Mouse (Mus musculus) right cerebral cortex, adult 18-20 months (tissue): ENCODE data around the gene Ifna2.

Source experiments
- DNase-seq: peaks from one replicate; pipeline ENCODE4 v3.0.0; 2022; ENCODE audit warnings: mixed read lengths

The Ifna2 gene

GRCm38 (mm10) chr4:88644359-88644758, 39.4 kb downstream of the Ifna2 start, which contains the start of gene Ifna13:
Gene Ifna13 (minus strand): TSS chr4:88644459.
- no peak for DNase-seq

DNA sequence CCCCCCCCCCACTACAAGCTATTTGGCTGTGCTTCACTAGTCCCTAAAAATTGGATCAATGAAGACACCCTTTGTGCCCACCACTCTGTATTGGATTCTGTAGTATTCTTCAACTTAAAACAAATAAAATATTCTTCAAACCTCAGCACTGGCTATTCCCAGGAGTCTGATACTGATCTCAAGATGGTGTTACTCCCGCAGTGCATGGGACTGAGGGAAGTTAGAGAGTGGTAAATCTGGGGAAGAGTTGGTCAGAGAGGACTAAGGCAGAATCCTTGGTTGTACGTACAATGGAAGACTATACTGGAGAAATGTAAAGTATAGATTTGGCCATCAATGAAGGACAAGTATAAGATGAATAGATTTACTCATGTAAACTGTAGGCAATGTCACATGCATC, 41.2 kb downstream of the Ifna2 start:
- DNase-seq: no peak

- peak; percentile 91 for DNase-seq
Observed at GRCm38 (mm10) chr4:88641077-88641831, 42.5 kb downstream of the Ifna2 start.

GRCm38 (mm10) chr4:88640704-88641076, 43.0 kb downstream of the Ifna2 start:
- no peak for DNase-seq

DNA sequence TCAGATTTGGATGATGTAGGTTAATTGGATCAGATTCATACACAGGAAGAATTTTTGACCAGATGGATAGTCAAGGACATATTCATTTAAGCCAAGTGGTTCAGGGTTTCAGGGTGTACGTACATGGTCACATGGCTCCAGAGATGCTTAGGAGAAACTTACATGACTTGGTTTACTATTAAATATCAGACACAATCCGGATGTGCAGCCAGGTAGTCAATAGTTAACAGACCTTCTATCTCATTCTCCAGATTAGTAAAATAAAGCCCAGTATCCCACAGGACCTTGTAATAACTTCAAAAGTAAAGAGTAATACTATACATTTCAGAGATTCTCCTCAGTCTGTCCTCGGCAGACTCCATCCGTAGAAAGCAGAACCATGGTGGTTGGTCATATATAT, 49.4 kb downstream of the Ifna2 start, which contains the start of gene C87499:
Gene C87499, minus strand, starts transcription at position 101 of the 400 bp plus-strand sequence.
- no peak for DNase-seq
